Mouse (Mus musculus) erythroblast, embryonic 14.5 days (primary cell): Measurements from ENCODE around the gene Mthfsd.

ENCODE experiments used
- GATA1 ChIP-seq: IDR thresholded peaks from 2 replicates; pipeline ENCODE4 v1.6.1; 2012; ENCODE audit warnings: low read length, inconsistent platforms, mixed read lengths
- TAL1 ChIP-seq: IDR thresholded peaks from 3 replicates; pipeline ENCODE4 v1.6.1; 2012; ENCODE audit warnings: low read length, inconsistent platforms, mixed read lengths

GRCm38 (mm10) chr8:121075936-121076335 lies 32.3 kb downstream of the Mthfsd start:
- TF ChIP-seq TAL1, result no peak
- no peak for TF ChIP-seq GATA1
